Mouse (Mus musculus) left cerebral cortex, adult 8-10 months (tissue): Measurements from ENCODE around the gene Eml1. TPM values are rescaled to one million over a fixed set of nuclear protein-coding genes. Genes with fewer than 3 reads are reported as not detected.
"Not testable (repeated sequence)": the region's sequence is repeated elsewhere in the genome, so short reads cannot be mapped to it uniquely, and the experiment has no call there.

ENCODE experiments used
- DNase-seq, 2 experiments: peaks; one replicate each; pipeline ENCODE4 v3.0.0; 2022; ENCODE audit warnings: low spot score in 2 of 2
- total RNA-seq, 4 experiments: library from RNA; stranded (reverse); gene quantifications; 2 replicates each; pipeline ENCODE4 v1.2.4; 2022

Eml1 gene
- total RNA-seq, 4 experiments from 2014 or later, result 60.1 to 66.2 (median 60.8) TPM

DNA sequence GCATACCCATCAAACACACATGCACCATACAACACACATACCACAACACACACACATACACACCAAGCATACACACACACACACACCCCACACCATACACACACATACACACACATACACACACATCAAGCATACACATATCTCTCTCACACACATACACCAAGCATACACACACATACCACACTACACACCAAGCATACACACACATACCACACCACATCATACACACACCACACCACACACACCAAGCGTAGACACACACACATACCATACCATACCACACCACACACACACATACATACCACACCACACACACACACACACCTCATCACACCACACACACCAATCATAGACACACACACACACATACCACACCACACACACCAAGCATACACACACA lies 102.1 kb downstream of the Eml1 start:
- no peak for DNase-seq

DNA sequence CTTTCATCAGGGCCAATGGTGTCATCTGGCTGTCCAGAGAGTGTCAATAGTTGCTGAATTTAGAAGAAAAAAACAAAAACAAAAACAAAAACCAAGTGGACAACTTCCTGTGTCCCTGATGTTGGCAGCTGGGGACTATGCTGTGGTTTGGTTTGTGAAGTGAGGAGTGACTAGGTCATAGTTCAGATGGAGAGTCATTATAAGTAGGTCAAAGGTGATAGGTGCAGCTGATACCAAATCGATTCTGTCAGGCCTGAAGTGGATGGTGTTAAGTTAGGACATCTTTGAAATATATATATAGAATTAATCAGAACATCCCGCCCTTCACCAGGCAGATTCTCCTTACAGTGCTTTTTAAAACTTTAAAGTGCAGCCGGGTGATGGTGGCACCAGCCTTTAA lies 103.7 kb downstream of the Eml1 start:
- DNase-seq, result no peak

DNA sequence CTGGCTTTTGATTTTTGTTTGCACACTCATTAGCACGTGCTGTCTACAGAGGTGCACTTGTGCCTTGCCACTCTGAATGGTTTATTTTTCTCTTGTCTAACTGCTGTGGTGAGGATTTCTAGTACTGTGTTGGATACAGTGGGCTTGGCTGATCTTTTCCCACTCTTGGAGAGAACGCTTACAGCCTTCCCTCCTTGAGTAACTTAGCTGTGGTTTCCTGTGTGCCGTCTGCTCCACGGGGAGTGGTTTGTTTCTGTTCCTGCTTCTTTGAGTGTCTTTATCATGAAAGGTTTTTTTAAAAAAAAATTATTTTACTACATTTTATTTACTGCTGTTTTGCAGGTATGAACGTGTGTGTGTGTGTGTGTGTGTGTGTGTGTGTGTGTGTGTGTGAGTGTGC lies 108.0 kb downstream of the Eml1 start:
- DNase-seq, result no peak

DNA sequence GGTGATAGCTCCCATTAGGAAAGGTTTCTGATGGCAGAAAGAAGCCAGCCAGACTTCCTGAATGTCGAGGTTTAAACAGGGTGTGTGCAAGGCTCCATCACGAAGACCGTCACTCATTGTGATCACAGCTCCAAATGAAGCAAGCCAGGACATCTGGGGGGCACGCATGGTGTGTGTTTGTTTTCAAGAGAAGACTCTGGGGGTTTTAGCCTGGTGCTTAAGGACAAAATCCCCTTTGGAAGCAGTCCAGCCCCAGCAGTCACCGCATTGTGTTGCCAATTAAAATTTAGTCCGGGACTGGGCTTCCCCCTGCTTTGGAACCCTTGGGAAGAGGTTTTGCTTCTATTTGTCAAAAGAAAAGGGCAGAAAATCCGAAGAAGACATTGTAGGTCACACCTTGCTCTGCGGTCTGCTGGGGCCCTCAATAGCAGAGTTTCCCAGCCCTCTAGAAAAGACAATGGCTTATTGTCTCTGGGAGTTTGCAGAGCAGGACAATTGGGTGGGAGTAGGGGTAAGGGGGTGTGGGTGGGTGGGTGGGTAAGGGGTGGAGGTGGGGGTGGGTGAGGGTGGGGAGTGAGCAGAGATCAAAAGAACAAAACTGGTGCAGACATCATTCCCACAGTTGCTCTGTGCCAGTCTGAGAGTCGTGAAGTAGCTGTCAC lies 110.1 kb downstream of the Eml1 start:
- DNase-seq, result no peak

DNA sequence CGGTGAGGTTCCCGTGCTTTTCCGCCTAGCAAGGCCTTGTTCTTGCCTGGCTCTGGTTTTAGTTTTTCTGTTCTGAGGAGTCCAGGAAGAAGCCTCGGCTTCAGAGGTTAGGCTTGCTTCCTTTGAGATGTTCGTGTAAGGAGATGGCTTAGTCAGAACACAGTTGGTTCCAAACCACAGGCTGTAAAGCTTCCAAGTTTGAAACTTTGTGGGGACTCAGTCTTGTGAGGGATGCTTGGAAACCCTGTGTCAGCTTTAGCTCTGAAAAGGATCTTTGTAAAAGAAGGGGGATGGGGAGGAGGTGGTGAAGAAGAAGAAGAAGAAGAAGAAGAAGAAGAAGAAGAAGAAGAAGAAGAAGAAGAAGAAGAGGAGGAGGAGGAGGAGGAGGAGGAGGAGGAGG lies 118.3 kb downstream of the Eml1 start:
- DNase-seq, result no peak

DNA sequence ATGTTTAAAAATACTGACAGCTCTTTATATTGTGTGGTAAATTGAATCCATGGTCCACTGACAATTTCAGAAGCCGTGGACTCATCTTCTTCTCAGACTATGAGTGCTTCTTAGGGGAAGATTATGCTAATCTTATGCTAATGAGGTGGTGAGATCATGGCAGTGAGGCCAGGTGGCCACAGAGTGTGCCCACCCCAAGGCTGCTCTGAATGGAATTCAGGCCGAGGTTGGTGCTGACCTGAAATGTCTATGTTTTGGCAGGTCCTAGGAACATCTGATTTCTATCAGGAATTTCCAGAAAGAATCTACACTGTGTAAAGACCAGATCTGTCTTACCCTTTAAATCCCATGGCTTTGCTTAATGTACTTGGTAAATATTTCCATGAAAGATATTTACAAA lies 119.0 kb downstream of the Eml1 start:
- DNase-seq, result no peak

DNA sequence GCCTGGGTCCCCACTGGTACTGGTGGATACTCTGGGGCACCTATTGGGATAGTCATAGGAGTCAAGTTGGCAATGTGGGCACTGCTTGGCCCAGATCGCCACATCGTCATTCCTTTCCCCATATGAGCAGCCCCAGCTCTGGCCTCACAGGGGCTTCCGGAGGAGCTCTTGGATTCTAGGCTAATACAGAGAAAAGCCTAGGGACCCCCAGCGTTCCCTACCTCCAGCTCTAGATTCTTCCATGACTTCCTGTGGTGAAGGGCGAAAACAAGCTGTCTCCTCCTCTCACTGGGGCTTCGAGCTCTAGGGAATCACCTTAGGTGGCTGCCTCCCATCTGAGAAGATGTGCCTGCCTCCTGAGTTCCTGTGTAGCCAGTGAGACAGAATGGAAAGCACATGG lies 119.6 kb downstream of the Eml1 start:
- no peak for DNase-seq

DNA sequence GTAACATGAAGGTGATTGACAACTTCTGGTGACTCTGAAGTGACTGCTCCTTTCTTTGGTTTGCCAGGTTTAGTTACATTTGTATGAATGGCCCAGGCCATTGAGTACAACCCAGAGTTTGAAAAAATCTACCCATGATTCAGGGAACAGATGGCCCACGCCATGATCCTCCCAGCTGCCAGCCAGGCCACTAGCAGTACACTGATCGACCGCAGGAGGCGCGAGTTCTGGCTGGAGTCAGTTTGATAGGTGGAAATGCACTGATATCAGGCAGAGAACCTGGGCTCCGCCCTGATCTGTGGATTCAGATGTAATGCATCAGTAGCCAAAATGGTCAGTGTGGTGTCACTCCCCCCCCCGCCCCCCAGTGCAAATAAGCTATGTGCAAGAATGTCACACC lies 120.2 kb downstream of the Eml1 start:
- DNase-seq, result no peak

DNA sequence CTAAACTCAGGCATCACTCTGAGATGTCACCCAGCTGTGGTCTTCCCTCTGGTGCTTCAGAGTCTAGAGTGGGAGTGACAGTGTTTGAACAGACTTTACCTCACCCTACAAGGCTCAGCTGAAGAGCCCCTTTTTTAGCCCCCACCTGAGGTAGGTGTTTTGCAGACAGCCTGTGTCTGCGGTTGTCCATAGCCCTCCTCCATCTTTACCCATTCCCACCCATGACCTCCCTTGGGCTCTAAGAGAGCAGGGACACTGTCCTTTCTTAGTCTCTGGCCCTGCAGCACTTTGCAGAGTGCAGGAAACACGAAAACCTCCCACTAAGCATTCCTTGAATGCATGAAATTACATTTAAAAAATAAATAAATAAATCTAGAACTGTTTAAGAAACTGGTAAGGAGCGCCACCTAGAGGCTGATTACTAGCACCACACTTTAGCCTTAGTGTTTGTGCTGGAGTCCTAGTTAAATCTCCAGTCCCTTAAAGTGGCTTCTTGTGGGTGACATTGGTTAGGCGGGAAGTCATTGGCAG lies 123.3 kb downstream of the Eml1 start:
- peak in 1 of 2 experiments; percentile 43 for DNase-seq

DNA sequence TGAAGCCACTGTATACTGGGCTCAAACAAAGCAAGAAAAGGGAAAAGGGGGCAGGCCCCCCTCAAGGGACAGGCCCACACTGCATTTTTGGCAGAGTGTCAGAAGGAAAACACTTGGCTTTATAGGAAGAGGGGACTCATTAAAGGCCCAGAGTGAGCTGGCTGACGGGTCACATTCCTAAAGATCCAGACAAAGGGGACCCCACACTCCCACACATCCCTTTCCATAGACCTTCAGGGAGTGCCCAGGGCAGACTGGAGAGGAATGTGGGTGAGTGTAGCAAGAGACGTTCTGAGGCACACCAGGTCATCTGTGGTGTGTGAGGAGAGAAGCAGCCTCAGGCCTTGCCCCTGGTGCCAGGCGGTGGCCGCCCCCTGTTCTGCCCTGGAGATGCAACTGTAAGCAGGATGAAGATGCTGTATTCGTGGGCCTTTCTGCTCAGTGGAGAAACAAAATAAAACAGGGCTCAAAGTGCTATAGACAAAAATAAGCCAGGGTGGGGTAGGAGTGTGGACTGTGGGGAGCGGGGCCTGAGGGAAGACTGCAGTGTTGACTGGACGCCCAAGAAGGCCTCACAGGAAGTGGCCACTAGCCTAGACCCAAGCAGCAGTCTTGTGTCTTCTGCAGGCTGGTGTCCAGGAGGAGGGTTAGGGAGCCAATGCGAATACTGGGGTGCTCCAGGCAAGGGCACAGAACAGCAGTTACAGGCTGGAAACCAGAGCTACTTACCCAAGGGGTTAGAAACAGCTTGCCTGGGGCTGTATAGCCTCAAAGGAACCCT lies 124.9 kb downstream of the Eml1 start:
- no peak for DNase-seq

DNA sequence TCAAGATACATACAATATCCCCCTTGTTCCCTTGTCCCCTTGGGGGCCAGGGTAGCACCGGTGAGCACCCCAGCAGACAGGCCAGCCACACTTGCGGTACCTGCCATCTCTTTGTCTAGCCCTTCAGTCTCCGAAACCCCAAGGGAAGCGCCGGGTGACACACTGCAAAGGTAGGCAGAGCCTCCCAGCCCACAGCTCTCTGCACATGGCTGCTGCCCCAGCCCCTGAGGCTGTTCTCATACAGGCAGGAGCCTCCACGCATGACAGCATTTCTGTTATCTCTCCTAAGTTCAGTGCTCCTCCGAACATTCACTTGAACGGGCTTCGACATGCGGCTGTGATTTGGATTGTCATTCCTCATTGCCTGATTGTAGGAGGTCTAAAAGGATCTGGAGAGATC lies 132.3 kb downstream of the Eml1 start:
- no peak for DNase-seq

DNA sequence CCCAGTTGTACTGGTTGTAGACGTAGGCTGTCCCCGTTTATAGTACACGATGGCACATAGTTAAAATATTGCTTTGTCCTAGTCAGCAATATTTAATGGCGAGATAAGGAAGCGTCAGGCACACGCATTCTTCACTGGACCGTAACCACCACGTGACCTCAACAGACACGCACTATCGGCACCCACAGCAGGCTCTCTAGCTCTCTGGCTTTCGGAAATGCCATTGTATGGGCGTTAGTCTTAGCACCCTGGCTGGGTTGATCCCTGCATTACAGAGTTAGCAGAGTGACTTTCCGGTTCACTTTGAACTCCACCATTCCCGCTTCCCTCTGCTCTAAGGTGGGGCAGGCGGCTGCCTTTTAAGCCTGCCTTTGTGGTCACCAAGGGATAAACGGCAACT lies 132.8 kb downstream of the Eml1 start:
- no peak for DNase-seq

DNA sequence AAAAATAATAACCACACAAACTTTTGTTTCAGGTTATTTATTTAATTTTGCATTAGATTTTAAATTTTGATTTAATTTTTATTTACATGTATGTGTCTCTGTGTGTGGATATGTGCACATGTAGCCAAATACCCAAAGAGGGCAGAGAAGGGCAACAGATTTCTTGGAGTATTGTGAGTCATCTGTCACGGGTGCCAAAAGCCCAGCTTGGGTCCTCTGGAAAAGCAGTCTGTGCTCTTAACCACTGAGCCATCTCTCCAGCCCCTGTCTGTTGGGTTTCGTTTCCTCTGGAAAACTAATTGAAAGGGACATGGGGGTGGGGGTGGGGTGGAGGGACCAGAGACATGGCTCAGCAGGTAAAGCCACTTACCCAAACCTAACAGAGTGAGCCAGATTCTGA lies 135.1 kb downstream of the Eml1 start:
- DNase-seq, result no peak

DNA sequence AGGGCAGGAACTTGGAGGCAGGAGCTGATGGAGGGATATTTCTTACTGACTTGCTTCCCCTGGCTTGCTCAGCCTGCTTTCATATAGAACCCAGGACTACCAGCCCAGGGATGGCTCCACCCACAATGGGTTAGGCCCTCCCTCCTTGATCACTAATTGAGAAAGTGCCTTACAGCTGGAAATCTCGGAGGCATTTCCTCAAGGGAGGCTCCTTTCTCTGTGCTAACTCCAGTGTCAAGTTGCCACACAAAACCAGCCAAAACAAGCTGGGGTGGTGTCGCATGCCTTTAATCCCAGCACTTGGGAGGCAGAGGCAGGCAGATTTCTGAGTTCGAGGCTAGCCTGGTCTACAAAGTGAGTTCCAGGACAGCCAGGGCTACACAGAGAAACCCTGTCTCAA lies 136.3 kb downstream of the Eml1 start:
- not testable (repeated sequence) for DNase-seq

DNA sequence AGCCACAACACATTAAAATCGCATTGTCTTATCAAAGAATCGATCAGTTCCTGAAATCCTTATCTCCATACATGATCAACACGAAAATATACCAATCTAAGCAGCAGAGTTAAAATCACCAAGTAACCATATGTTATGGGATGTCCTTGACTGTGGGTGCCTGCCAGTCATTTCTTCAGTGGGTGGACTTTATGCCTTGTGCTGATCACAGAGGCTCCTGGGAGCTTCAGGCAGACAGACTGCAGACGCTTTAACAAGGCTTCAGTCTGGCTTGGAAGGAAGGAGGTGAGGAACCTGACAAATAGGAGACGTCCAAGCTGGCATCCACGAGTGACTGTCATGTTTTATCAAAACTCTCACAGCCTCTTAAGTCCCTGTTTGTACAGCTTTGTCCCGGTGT lies 139.8 kb downstream of the Eml1 start:
- no peak for DNase-seq

DNA sequence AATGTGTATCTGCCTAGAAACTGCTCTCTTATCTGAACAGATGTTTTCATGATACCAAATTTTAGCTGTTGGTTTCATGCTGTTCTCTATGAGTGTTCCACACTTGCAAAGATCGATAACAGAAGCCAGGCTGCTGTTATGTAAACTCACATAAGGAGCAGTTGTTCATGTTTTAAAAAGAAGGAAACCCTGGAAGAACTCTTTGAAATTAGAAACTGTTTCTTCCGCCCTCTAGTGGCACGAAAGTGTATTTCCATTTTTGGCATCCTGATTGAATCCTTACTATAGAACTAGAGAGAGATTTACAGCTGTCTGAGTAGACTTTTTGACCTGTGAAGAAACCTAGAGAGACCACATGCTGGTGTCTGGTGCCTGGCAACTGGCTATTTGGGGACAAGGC lies 140.3 kb downstream of the Eml1 start:
- peak in 1 of 2 experiments; percentile 46 for DNase-seq

DNA sequence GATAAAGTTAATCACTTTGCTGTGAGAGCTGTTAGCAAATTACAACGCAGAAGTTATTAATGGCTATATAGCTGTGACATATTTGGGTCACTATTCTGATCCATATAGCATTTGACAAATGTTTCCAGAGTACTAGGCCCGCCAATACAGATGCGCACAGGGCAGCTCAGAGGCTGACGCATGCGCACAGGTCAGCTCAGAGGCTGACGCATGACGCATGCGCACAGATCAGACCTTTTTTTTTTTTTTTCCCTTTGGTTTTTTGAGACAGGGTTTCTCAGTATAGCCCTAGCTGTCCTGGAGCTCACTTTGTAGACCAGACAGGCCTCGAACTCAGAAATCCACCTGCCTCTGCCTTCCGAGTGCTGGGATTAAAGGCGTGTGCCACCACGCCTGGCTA lies 144.7 kb downstream of the Eml1 start:
- DNase-seq, result no peak

DNA sequence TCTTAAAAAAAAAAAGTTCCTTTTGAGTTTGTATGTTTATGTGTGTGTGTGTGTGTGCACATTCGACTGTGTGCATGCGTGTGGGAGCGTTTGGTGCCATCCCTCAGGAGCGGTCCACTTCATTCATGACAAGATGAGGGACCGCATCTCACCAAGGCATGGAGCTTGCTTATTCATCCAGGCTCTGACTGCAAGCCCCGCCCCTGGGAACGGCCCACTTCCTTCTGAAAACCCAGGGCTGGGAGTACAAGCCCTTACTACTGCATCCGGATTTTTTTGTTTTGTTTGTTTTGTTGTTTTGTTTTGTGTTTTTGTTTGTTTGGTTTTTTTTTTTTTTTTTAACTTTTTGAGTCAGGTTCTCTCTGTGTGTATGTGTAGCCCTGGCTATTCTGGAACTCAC lies 148.6 kb downstream of the Eml1 start:
- DNase-seq, result no peak

DNA sequence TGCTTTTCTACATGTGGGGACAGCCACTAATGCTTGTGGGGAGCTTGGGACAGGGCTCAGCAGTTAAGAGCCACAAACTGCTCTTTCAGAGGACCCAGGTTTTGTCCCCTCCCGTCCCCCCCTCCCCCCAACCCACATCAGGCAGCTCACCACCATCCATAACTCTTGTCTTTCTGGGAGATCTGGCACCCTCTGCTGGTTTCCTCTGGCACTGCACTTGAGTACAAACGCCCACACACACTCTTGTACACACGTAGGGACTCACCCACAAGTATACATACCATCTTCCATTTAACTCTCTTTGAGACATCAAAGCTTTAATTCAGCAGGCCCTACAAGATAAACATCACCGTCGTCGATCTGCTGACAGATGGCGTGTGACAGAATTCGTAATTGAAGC lies 158.5 kb downstream of the Eml1 start:
- DNase-seq, result peak in 1 of 2 experiments; percentile 36

DNA sequence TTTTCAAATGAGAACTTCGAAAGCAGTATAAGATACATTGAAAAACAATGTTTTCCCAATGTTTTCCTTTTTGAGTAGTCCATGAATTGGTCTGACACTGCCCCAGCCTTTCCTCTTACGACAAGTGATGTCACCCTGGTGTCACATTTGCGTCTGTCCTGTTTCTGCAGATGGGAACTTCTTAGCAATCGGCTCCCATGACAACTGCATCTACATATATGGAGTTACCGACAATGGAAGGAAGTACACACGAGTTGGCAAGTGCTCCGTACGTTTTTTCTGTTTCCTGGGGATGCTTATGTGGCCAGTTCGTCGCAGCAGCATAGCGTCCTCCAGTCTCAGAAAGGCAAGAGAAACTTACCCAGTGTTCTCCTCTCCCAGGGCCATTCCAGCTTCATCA lies 163.7 kb downstream of the Eml1 start:
- no peak for DNase-seq

DNA sequence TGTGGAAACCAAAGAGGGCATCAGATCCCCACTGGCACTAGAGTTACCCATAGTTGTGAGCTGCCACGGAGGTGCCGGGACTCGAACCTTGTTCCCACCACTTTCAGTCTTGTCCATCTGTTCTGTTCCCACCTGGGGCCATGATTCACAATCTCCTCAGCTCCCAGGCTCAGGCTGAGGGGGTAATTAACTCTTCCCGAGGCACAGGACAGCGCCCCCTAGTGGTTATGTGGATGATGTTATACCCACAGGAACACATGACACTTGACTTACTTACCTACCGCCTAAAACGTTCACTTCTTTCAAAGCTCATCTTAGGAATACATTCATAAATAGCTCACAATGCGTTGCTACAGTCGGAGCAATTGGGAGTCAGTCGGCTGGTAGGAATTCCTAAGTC lies 165.7 kb downstream of the Eml1 start:
- DNase-seq, result no peak

DNA sequence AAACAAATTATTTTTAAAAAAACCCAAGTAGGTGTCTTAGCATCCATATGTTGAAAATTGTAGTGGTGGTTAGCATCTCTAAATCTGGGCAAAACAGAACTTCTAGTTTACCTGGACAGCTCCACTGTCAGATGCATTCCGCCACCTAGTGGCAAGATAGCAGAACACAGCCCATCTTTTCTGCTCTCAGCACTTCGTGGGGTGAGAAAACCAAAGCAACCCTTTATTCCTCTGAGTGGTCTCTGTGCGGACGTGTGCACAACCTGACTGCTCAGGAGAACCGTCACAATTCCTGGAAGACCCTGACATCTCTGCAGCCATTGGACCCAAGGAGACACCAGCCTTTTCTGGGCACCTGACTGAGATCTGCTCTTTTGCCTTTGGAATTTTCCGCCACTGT lies 170.3 kb downstream of the Eml1 start:
- DNase-seq, result no peak
